Mouse (Mus musculus): ENCODE results near the gene Polr1c.

GRCm38 (mm10) chr17:46252571-46253451 lies 5.0 kb upstream of the Polr1c start:
- TF ChIP-seq POLR2A (IDR thresholded peaks at IDR 0.05; ENCODE audit: insufficient read length, low read depth) (no peak), MYOG (IDR thresholded peaks at IDR 0.05; ENCODE audit: control insufficient read depth in 1 of 3, insufficient read depth in 1 of 3, insufficient read length in 2 of 3, low read depth in 2 of 3) (no peak)

All from myocyte (in vitro differentiated cells).